ENCODE assay signal across 9 mouse cellular contexts in genomic region chr6:54325246-54325885, GRCm38 (mm10). TPM values are rescaled to one million over a fixed set of nuclear protein-coding genes. Genes with fewer than 3 reads are reported as not detected.
DNase-seq lines count a peak whose midpoint lies in the region; ATAC-seq and TF ChIP-seq lines count a peak whose summit lies in the region.
"Had no signal": no experiment of that assay in that cellular context is flagged by ENCODE, and none has a peak within 500 bp of the region (broad histone marks: within the 10 kb centered on the region; RNA-seq: fewer than 3 reads in every experiment).

Gene Prr15, plus strand, starts transcription at chr6:54325835.

- H3K4me3 ChIP-seq in kidney, embryonic 14.5 days (ENCODE audit: low read length) = peak within 1 kb of the TSS; percentile 43
- peak within 1 kb of the TSS; percentile 44 for H3K4me3 ChIP-seq in embryonic facial prominence, embryonic 12.5 days
- H3K4me3 ChIP-seq in hindbrain, postnatal 0 days (ENCODE audit: low read length) = peak within 1 kb of the TSS; percentile 49
- H3K4me3 ChIP-seq in midbrain, embryonic 15.5 days = peak within 1 kb of the TSS; percentile 46

- 44% methylated on average over 3 of the region's 3 CpGs for WGBS in kidney, embryonic 14.5 days
- 65% methylated on average over 3 of the region's 3 CpGs for WGBS in embryonic facial prominence, embryonic 12.5 days
- 63% methylated on average over 3 of the region's 3 CpGs for WGBS in hindbrain, postnatal 0 days
- 58% methylated on average over 3 of the region's 3 CpGs for WGBS in midbrain, embryonic 15.5 days

- H3K36me3 ChIP-seq in kidney, embryonic 14.5 days (ENCODE audit: control insufficient read depth, insufficient read depth, low read length) = no peaks in the 10 kb centered on the region
- H3K36me3 ChIP-seq in embryonic facial prominence, embryonic 12.5 days = no peaks in the 10 kb centered on the region
- H3K36me3 ChIP-seq in hindbrain, postnatal 0 days (ENCODE audit: insufficient read depth, low read length) = no peaks in the 10 kb centered on the region
- no peaks in the 10 kb centered on the region for H3K36me3 ChIP-seq in midbrain, embryonic 15.5 days (replicated peaks)

- peaks cover 8% of the 10 kb centered on the region; the same call in 1 of the 2 replicates for H3K4me1 ChIP-seq in kidney, embryonic 14.5 days (ENCODE audit: control insufficient read depth, insufficient read depth, low read length)
- peaks cover 8% of the 10 kb centered on the region; the same call in 1 of the 2 replicates for H3K4me1 ChIP-seq in embryonic facial prominence, embryonic 12.5 days
- H3K4me1 ChIP-seq in hindbrain, postnatal 0 days (ENCODE audit: insufficient read depth, low read length) = no peaks in the 10 kb centered on the region; the same call in 1 of the 2 replicates
- peaks cover 19% of the 10 kb centered on the region for H3K4me1 ChIP-seq in midbrain, embryonic 15.5 days

- H3K27me3 ChIP-seq in kidney, embryonic 14.5 days (ENCODE audit: control insufficient read depth, insufficient read depth, low read length) = peaks cover 27% of the 10 kb centered on the region
- H3K27me3 ChIP-seq in embryonic facial prominence, embryonic 12.5 days = peaks cover 56% of the 10 kb centered on the region
- H3K27me3 ChIP-seq in hindbrain, postnatal 0 days (ENCODE audit: insufficient read depth, low read length) = peaks cover 28% of the 10 kb centered on the region
- H3K27me3 ChIP-seq in midbrain, embryonic 15.5 days (replicated peaks) = peaks cover 58% of the 10 kb centered on the region

- no peak for ATAC-seq in kidney, embryonic 14.5 days (ENCODE audit: low FRiP score, low TSS enrichment)
- no peak for ATAC-seq in embryonic facial prominence, embryonic 12.5 days (ENCODE audit: insufficient number of reproducible peaks, insufficient read depth, low FRiP score, low TSS enrichment)
- no peak for ATAC-seq in hindbrain, postnatal 0 days
- ATAC-seq in midbrain, embryonic 15.5 days (replicated peaks) = no peak

- no peak within 1 kb of the TSS for H3K9ac ChIP-seq in kidney, embryonic 14.5 days (ENCODE audit: low read depth, low read length)
- H3K9ac ChIP-seq in embryonic facial prominence, embryonic 12.5 days = no peak within 1 kb of the TSS
- H3K9ac ChIP-seq in hindbrain, postnatal 0 days (replicated peaks; ENCODE audit: low read length) = no peak within 1 kb of the TSS
- H3K9ac ChIP-seq in midbrain, embryonic 15.5 days = no peak within 1 kb of the TSS

- H3K4me2 ChIP-seq in kidney, embryonic 14.5 days (replicated peaks; ENCODE audit: low read depth, low read length) = peak within 1 kb of the TSS; percentile 90
- peak within 1 kb of the TSS; percentile 91 for H3K4me2 ChIP-seq in embryonic facial prominence, embryonic 12.5 days (replicated peaks)
- H3K4me2 ChIP-seq in hindbrain, postnatal 0 days (ENCODE audit: low read depth, low read length) = peak within 1 kb of the TSS; percentile 100
- H3K4me2 ChIP-seq in midbrain, embryonic 15.5 days = peak within 1 kb of the TSS; percentile 94

- no peak for DNase-seq in kidney, postnatal 36 days
- DNase-seq in hindbrain, postnatal 0 days (ENCODE audit: low spot score) = no peak
- DNase-seq in spleen, postnatal 36 days (ENCODE audit: low spot score in 2 of 2) = no peak
- DNase-seq in layer of hippocampus, postnatal 25 days (ENCODE audit: extremely low spot score in 1 of 2, low spot score in 1 of 2) = no peak
- no peak for DNase-seq in spleen, adult 18-20 months

- no peak within 1 kb of the TSS for H3K27ac ChIP-seq in kidney, embryonic 14.5 days (ENCODE audit: low read depth, low read length)
- H3K27ac ChIP-seq in embryonic facial prominence, embryonic 12.5 days = no peak within 1 kb of the TSS
- no peak within 1 kb of the TSS for H3K27ac ChIP-seq in hindbrain, postnatal 0 days
- no peak within 1 kb of the TSS for H3K27ac ChIP-seq in midbrain, embryonic 15.5 days

- TF ChIP-seq CTCF in hindbrain, postnatal 0 days (IDR thresholded peaks at IDR 0.05; ENCODE audit: low read depth) = no peak

- H3K9me3 ChIP-seq in kidney, embryonic 14.5 days (ENCODE audit: control insufficient read depth, low read length) = no peaks in the 10 kb centered on the region
- H3K9me3 ChIP-seq in embryonic facial prominence, embryonic 12.5 days = no peaks in the 10 kb centered on the region
- no peaks in the 10 kb centered on the region for H3K9me3 ChIP-seq in hindbrain, postnatal 0 days (ENCODE audit: low read length)
- no peaks in the 10 kb centered on the region for H3K9me3 ChIP-seq in midbrain, embryonic 15.5 days

RNA-seq across cellular contexts. Expression of gene Prr15, which starts in this region (rescaled TPM):
- polyA plus RNA-seq in kidney, embryonic 14.5 days (2014; fragmentation: Nextera tagmentation; extraction: Ambion mirVana) = 6.2 and 6.4 TPM in 2 replicates
- 2.3 and 4.1 TPM in 2 replicates for polyA plus RNA-seq in embryonic facial prominence, embryonic 12.5 days (2016; fragmentation: Nextera tagmentation; extraction: Ambion mirVana)
- 0.37 and 1.3 TPM in 2 replicates for total RNA-seq in hindbrain, postnatal 0 days (2014; rRNA removed)
- polyA plus RNA-seq in hindbrain, postnatal 0 days (2015; fragmentation: Nextera tagmentation; extraction: Ambion mirVana) = 1.4 and 1.8 TPM in 2 replicates
- 1.3 and 1.5 TPM in 2 replicates for polyA plus RNA-seq in midbrain, embryonic 15.5 days (2015; fragmentation: Nextera tagmentation; extraction: Ambion mirVana)
- under 1 TPM; 0.42 to 0.56 TPM for total RNA-seq in layer of hippocampus, postnatal 25 days (2021)
- total RNA-seq: MEL had no signal
